Mouse (Mus musculus): ENCODE data around the gene Pls1. TPM values are rescaled to one million over a fixed set of nuclear protein-coding genes. Genes with fewer than 3 reads are reported as not detected.

Gene Pls1
- polyA plus RNA-seq, 1 experiment from 2014 or later = 20.6 TPM

DNA sequence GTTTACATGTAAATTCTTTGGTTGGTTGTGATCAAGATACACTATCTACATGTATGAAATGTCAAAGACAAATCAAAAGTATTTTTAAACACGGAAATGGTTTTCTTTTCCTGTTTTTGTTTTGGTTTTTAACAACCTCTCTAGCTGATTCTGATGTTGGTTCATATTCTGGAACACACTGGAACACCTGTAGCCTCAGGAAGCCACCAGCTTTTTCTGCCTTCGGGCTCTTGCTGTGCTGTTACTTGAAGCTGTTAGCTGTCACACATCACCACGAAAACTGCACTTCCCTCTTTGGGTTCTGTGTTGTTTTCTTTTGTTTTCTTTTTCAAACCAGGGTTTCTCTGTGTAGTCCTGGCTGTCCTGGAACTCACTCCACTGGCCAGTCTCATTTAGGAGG, 10.3 kb downstream of the Pls1 start:
- ATAC-seq (no peak), DNase-seq (no peak)
- H3K4me3 ChIP-seq (ENCODE audit: low read depth, low read length) = no peak overlapping the region
- no peak overlapping the region for H3K4me2 ChIP-seq (ENCODE audit: low read depth, low read length)
- H3K9me3 ChIP-seq (ENCODE audit: low read length) = no peaks in the 10 kb centered on the region
- TF ChIP-seq EP300 (IDR thresholded peaks at IDR 0.05; ENCODE audit: low read depth) = no peak
- TF ChIP-seq CTCF (IDR thresholded peaks at IDR 0.05; ENCODE audit: low read depth) = no peak
- no peaks in the 10 kb centered on the region; the same call in 1 of the 2 replicates for H3K4me1 ChIP-seq (ENCODE audit: insufficient read depth)
- no peak overlapping the region for H3K27ac ChIP-seq (ENCODE audit: low read depth)
- no peaks in the 10 kb centered on the region for H3K27me3 ChIP-seq (ENCODE audit: insufficient read depth, low read length)
- 32% methylated on average over 3 of the region's 3 CpGs for WGBS (ENCODE audit: insufficient replicate concordance)
- no peaks in the 10 kb centered on the region for H3K36me3 ChIP-seq (replicated peaks; ENCODE audit: insufficient read depth, low read length)
- no peak overlapping the region for H3K9ac ChIP-seq (replicated peaks)

DNA sequence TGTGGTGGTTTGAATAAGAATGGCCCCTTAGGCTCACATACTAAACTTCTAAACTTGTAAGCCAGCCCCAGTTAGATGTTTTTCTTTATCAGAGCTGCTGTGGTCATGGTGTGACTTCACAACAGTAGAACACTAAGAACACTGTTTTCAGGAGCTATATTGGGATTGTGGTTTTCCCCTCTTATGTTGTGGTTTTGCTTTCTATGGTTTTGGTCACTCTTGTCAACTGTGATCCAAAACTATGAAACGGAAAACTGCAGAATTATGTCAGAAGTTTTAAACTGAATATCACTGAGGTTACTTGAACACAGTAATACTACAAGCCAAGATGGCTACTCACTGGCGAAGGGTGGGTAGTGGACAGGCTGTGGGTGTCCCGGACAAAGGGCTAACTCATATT, 12.4 kb downstream of the Pls1 start:
- Histone ChIP-seq H3K27me3 (ENCODE audit: insufficient read depth, low read length) (no peaks in the 10 kb centered on the region), H3K4me3 (ENCODE audit: low read depth, low read length) (no peak overlapping the region), H3K27ac (ENCODE audit: low read depth) (no peak overlapping the region), H3K4me1 (ENCODE audit: insufficient read depth) (no peaks in the 10 kb centered on the region; the same call in 1 of the 2 replicates), H3K36me3 (replicated peaks; ENCODE audit: insufficient read depth, low read length) (no peaks in the 10 kb centered on the region), H3K9ac (replicated peaks) (no peak overlapping the region), H3K9me3 (ENCODE audit: low read length) (no peaks in the 10 kb centered on the region), H3K4me2 (ENCODE audit: low read depth, low read length) (no peak overlapping the region)
- TF ChIP-seq EP300 (IDR thresholded peaks at IDR 0.05; ENCODE audit: low read depth) (no peak), CTCF (IDR thresholded peaks at IDR 0.05; ENCODE audit: low read depth) (no peak)
- DNase-seq (no peak), ATAC-seq (no peak)
- 51% methylated on average over 3 of the region's 3 CpGs for WGBS (ENCODE audit: insufficient replicate concordance)

DNA sequence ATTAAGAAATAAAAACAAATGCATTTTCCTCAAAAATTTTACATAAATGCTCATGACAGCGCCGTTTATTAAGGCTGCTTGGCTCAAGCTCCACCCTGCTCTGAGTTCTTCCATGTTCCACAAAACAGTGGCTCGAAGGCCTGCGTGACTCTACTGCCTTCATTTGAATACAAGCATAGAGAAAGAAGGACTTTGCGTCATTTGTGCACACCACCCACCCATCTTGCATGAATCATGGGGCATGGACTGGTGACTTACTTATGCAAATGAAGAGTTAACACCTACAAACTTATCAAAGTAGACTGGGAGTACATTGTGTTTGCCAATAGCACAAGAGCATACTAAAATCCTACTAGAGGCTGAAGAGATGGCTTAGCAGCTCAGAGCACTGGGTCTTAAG, 17.5 kb downstream of the Pls1 start:
- Histone ChIP-seq H3K27ac (ENCODE audit: low read depth) (no peak overlapping the region), H3K36me3 (replicated peaks; ENCODE audit: insufficient read depth, low read length) (no peaks in the 10 kb centered on the region), H3K9me3 (ENCODE audit: low read length) (no peaks in the 10 kb centered on the region), H3K4me1 (ENCODE audit: insufficient read depth) (no peaks in the 10 kb centered on the region), H3K4me2 (ENCODE audit: low read depth, low read length) (no peak overlapping the region), H3K9ac (replicated peaks) (no peak overlapping the region), H3K27me3 (ENCODE audit: insufficient read depth, low read length) (no peaks in the 10 kb centered on the region), H3K4me3 (ENCODE audit: low read depth, low read length) (no peak overlapping the region)
- DNase-seq (no peak), ATAC-seq (no peak)
- 86% methylated on average over 5 of the region's 5 CpGs for WGBS (ENCODE audit: insufficient replicate concordance)
- TF ChIP-seq EP300 (IDR thresholded peaks at IDR 0.05; ENCODE audit: low read depth) (no peak), CTCF (IDR thresholded peaks at IDR 0.05; ENCODE audit: low read depth) (no peak)

DNA sequence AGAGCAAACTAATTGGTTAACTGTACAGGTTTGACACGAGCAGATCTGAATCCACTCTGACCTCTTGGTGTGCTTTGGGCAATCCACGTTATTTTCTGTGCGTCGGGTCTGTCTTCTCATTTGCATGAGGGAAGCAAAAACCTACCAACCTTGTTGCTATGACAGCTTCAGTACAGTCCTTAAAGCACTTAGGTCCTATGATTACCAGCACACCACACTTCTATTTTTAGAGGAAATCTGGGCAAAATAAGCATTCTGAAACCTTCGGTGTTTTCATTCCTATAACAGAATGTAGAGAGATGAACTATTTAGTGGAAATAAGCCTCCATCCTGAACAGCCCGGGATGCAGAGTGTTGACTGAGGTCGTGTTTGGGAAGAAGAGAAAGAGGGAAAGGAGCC, 22.6 kb downstream of the Pls1 start:
- Histone ChIP-seq H3K9ac (replicated peaks) (no peak overlapping the region), H3K4me1 (ENCODE audit: insufficient read depth) (no peaks in the 10 kb centered on the region), H3K27me3 (ENCODE audit: insufficient read depth, low read length) (no peaks in the 10 kb centered on the region), H3K9me3 (ENCODE audit: low read length) (no peaks in the 10 kb centered on the region), H3K36me3 (replicated peaks; ENCODE audit: insufficient read depth, low read length) (no peaks in the 10 kb centered on the region), H3K4me3 (ENCODE audit: low read depth, low read length) (no peak overlapping the region), H3K4me2 (ENCODE audit: low read depth, low read length) (no peak overlapping the region), H3K27ac (ENCODE audit: low read depth) (no peak overlapping the region)
- ATAC-seq (no peak), DNase-seq (no peak)
- 61% methylated on average over 7 of the region's 7 CpGs for WGBS (ENCODE audit: insufficient replicate concordance)
- no peak for TF ChIP-seq CTCF (IDR thresholded peaks at IDR 0.05; ENCODE audit: low read depth)
- TF ChIP-seq EP300 (IDR thresholded peaks at IDR 0.05; ENCODE audit: low read depth) = no peak

DNA sequence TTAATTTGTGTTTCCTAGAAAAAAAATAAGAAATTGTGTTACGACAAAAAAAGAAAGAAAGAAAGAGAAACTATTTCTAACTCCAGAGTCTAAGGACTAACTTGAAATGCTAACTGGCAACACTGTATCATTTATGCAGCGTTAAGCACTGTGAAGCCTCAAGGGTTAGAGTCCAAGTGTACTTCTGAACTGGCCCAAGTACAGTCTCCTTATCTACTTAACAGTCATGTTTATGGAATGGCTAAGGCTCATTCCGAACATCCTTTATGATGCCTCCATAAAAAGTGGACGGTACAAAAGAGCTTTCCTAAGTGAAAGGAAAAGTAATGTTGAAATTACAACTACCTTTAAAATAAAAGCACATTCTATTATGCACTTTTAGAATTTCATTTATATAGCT, 29.4 kb downstream of the Pls1 start:
- H3K9me3 ChIP-seq (ENCODE audit: low read length) = no peaks in the 10 kb centered on the region
- ATAC-seq (no peak), DNase-seq (no peak)
- H3K4me3 ChIP-seq (ENCODE audit: low read depth, low read length) = no peak overlapping the region
- H3K4me2 ChIP-seq (ENCODE audit: low read depth, low read length) = no peak overlapping the region
- H3K27ac ChIP-seq (ENCODE audit: low read depth) = no peak overlapping the region
- WGBS (ENCODE audit: insufficient replicate concordance) = 77% methylated on average over 4 of the region's 4 CpGs
- H3K36me3 ChIP-seq (replicated peaks; ENCODE audit: insufficient read depth, low read length) = no peaks in the 10 kb centered on the region
- H3K4me1 ChIP-seq (ENCODE audit: insufficient read depth) = no peaks in the 10 kb centered on the region
- no peaks in the 10 kb centered on the region for H3K27me3 ChIP-seq (ENCODE audit: insufficient read depth, low read length)
- TF ChIP-seq CTCF (IDR thresholded peaks at IDR 0.05; ENCODE audit: low read depth) = no peak
- TF ChIP-seq EP300 (IDR thresholded peaks at IDR 0.05; ENCODE audit: low read depth) = no peak
- H3K9ac ChIP-seq (replicated peaks) = no peak overlapping the region

DNA sequence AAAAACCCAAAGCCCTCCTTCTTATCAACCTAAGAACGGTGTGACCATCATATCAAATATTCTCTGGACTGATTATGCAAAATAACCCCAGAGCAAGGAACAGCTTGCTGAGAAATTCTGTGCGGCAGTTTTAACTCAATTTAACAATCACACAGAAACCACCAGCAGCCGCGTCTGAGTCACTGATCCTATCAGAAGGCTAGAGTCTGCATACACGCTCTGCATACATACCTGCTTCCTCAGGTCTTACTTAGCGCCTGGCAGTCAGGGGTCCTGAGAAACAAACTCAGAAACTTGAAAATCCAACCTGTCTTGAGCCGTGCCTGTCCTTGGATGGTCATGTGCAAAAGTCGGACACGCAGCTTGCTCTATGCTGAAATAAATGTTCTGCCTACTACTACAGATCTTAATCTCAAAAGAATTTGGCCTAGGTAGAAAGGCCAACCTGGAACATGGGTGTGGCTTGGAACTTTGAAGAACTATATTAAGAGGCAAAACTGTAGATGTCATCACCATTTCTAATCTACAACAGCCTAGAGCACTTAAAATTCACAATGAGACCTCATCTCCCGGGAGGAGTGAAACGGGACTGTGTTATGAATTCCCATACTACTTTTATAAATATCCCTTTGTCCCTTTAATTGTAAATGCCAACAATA, 30.0 kb downstream of the Pls1 start:
- H3K4me1 ChIP-seq (ENCODE audit: insufficient read depth) = no peaks in the 10 kb centered on the region
- ATAC-seq (no peak), DNase-seq (no peak)
- no peak overlapping the region for H3K4me2 ChIP-seq (ENCODE audit: low read depth, low read length)
- H3K9me3 ChIP-seq (ENCODE audit: low read length) = no peaks in the 10 kb centered on the region
- no peaks in the 10 kb centered on the region for H3K36me3 ChIP-seq (replicated peaks; ENCODE audit: insufficient read depth, low read length)
- no peak overlapping the region for H3K9ac ChIP-seq (replicated peaks)
- no peak overlapping the region for H3K27ac ChIP-seq (ENCODE audit: low read depth)
- 75% methylated on average over 11 of the region's 11 CpGs for WGBS (ENCODE audit: insufficient replicate concordance)
- no peak for TF ChIP-seq CTCF (IDR thresholded peaks at IDR 0.05; ENCODE audit: low read depth)
- TF ChIP-seq EP300 (IDR thresholded peaks at IDR 0.05; ENCODE audit: low read depth) = no peak
- no peaks in the 10 kb centered on the region for H3K27me3 ChIP-seq (ENCODE audit: insufficient read depth, low read length)
- no peak overlapping the region for H3K4me3 ChIP-seq (ENCODE audit: low read depth, low read length)

Measured in liver, postnatal 0 days (tissue).